Mouse (Mus musculus): ENCODE data around the gene Ebf1. TPM values are rescaled to one million over a fixed set of nuclear protein-coding genes. Genes with fewer than 3 reads are reported as not detected.

Gene Ebf1
- polyA plus RNA-seq, 1 experiment: 38.8 TPM

DNA sequence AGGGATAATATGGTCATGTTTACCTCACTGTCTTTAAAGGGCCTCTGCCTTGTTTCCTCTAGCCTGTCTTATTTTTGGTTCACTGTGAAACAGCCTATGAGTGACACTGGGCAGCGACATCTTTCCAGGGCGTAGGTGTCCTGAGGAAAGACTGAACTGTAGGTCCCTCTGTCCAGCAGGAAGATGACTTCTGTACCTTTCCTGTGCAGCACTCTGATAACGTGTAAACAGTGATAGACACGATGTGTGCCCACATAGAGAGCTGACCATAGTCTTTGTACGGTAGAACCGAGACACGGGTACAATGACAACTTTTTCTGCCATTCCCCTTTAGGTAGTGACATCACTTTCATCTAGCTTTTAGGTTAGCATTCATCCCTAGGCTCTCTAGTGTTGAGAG, 357.2 kb downstream of the Ebf1 start:
- Histone ChIP-seq H3K4me1 (ENCODE audit: control insufficient read depth, insufficient read depth, insufficient read length, low read length) (peaks cover 23% of the 10 kb centered on the region), H3K4me3 (ENCODE audit: insufficient read depth, low read depth, low read length) (no peak overlapping the region), H3K27ac (replicated peaks; ENCODE audit: low read depth, low read length) (peak overlapping the region; percentile 70)

DNA sequence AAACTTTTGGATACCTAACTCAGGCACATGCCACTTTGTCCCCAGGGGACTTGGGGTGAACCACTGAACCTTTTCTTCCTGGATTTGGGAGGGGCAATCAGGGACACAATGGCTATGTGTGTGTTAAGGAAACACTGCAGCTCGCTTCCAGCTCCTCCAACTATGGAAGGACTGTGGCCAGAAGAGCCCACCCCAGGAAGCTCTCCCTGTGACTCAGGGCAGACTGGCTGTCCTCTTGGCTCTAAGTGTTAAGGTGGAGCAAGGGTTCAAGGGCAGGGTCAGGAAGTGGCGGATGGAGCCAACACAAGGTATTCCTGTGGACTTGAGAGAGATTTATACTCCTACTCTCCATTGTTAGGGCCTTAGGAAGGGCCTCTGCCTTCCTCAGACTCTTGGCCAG, 358.0 kb downstream of the Ebf1 start:
- no peak overlapping the region for H3K4me3 ChIP-seq (ENCODE audit: insufficient read depth, low read depth, low read length)
- H3K4me1 ChIP-seq (ENCODE audit: control insufficient read depth, insufficient read depth, insufficient read length, low read length): peaks cover 27% of the 10 kb centered on the region
- peak overlapping the region; percentile 75 for H3K27ac ChIP-seq (replicated peaks; ENCODE audit: low read depth, low read length)

DNA sequence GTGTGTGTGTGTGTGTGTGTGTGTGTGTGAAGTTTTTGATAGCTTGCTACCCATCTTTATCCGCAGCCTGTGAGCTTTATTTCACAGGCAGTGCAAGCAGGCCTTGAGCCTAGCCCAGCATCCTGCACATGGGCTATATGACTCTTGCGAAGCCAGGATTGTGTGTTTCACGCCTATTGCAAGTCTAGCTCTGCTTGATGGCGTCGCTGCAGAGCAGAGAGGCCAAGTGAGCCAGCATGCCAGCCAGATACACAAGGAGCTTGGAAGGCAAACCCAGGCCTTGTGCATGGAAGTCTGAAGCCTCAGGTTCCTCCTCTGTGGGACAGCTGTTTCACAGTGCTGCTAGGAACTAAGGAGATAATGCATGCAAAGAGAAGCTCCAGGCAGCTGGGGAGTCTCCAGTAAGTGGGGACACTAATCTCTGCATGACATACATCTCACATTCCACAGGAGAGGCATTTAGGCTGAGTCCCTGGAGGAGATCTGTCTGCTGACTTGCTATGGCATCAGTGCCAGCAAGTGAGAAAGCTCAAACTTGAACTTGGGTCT, 359.2 kb downstream of the Ebf1 start:
- peaks cover 27% of the 10 kb centered on the region for H3K4me1 ChIP-seq (ENCODE audit: control insufficient read depth, insufficient read depth, insufficient read length, low read length)
- H3K27ac ChIP-seq (replicated peaks; ENCODE audit: low read depth, low read length): peak overlapping the region; percentile 75; the same call in 1 of the 2 replicates
- no peak overlapping the region for H3K4me3 ChIP-seq (ENCODE audit: insufficient read depth, low read depth, low read length)

DNA sequence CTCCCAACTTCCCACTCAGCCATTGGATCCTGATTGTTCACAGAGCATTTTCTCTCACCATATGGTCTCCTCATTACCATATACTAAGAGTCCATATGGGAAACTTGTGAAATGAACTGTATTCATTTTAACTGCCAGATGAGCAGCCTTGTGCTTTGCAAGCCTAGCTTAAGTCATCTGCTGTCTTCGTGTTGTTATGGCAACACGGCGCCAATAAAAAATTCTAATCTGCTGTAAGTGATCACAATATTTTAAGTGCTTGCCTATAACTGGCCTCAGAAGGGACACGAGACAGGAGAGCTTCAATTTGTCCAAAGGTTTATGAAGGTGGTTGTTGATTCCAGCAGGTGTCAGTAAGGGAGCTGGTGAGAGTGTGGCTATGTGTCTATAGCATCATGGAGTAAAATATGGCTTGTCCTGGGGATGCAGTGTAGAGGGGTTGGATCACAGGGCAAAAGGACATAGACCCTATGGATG, 360.8 kb downstream of the Ebf1 start:
- no peak overlapping the region for H3K27ac ChIP-seq (replicated peaks; ENCODE audit: low read depth, low read length)
- H3K4me3 ChIP-seq (ENCODE audit: insufficient read depth, low read depth, low read length): no peak overlapping the region
- H3K4me1 ChIP-seq (ENCODE audit: control insufficient read depth, insufficient read depth, insufficient read length, low read length): peaks cover 27% of the 10 kb centered on the region

DNA sequence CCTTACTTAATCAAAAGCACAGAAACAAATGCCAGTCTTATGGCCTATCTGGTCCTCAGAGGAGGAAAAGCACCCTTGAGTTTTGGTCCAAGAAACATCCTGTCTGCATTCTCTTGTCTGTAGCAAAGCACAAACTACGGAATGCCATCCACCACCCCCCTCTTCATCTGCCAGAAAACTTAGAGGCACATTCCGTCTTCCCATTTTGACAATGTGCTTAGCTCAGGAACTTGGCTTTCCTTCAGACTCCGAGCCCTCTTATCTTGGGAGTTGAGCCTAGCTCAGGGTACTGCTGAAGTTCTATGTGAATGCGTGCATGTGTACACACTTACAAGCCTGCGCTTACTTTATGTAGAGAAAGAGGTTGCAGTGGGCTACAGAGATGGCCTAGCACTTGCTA, 362.3 kb downstream of the Ebf1 start:
- peaks cover 24% of the 10 kb centered on the region for H3K4me1 ChIP-seq (ENCODE audit: control insufficient read depth, insufficient read depth, insufficient read length, low read length)
- no peak overlapping the region for H3K27ac ChIP-seq (replicated peaks; ENCODE audit: low read depth, low read length)
- no peak overlapping the region for H3K4me3 ChIP-seq (ENCODE audit: insufficient read depth, low read depth, low read length)

DNA sequence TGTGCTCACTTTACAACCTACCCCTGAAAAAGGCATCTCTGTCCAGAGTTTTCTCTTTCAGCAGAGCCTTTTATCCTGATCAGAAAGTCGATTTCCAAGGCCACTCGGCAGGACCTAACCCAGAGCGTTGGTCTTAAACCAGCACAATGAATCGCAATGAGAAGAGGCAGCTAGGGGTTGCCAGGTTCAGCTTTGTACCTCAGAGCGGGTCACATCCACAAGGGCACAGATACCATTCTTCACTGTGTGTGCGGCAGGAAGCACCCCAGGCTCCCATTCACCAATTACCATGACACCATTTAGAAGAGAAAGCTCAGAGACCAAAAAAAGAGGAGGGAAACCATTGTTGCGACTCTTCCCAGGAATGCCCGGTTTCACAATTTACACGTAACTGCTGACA, 365.1 kb downstream of the Ebf1 start:
- H3K27ac ChIP-seq (replicated peaks; ENCODE audit: low read depth, low read length): no peak overlapping the region
- H3K4me3 ChIP-seq (ENCODE audit: insufficient read depth, low read depth, low read length): no peak overlapping the region
- H3K4me1 ChIP-seq (ENCODE audit: control insufficient read depth, insufficient read depth, insufficient read length, low read length): peaks cover 15% of the 10 kb centered on the region

DNA sequence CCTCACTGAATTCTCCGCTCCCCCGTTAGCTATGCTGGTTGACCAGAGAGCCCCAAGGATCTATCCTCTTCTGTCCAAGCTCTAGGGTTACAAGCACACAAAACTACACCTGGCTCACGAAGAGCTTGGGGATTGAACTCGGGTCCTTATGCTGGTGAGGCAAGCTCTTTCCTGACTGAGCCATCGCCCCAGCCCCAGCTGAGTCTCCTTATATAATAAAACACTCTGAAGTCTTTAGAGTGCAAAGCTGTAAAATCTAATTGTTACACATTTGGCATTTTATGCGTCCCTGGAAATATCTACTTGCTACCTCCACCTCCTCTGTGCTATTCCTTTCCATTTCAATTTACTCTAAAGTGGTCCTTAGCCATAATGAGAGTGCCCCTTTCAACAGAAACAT, 366.8 kb downstream of the Ebf1 start:
- peaks cover 6% of the 10 kb centered on the region; the same call in 1 of the 2 replicates for H3K4me1 ChIP-seq (ENCODE audit: control insufficient read depth, insufficient read depth, insufficient read length, low read length)
- H3K4me3 ChIP-seq (ENCODE audit: insufficient read depth, low read depth, low read length): no peak overlapping the region
- H3K27ac ChIP-seq (replicated peaks; ENCODE audit: low read depth, low read length): no peak overlapping the region

DNA sequence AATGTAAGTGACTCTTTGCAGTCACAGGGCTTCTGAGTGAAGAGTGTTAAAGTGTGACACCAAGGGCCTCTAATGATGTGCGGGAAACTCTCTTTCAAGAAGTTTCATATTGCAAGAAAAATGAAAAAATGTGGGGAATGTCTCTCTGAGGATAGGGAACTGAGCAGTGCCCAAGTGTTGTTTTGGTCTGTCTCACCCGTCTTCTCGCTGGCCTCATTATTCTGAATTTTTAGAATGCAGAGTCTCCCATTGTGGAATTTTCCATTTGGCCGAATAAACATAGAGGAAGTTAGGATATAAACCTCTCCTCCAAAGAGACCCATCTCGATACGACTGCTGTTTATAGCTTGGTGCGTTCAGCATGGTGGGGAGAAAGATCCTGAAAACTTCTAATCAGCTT, 367.3 kb downstream of the Ebf1 start:
- H3K4me3 ChIP-seq (ENCODE audit: insufficient read depth, low read depth, low read length): no peak overlapping the region

DNA sequence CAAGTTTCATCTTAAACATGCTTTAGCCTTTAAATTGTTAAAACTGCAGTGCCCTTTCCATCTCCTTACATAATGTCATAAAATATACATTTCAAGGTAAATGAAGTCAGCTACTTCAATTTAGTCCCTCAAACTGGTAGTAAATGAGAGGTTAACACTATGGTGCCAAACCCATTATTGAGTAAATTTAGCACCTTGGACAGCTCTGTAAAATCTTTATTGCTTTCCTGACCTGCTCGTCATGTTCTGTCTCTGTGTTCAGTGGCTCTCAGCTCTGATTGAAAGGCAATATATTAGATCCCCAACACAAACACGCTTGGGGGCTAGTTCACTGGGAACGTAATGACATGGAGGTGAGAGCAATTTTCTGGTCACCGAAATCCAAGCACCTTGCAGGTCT, 370.7 kb downstream of the Ebf1 start:
- H3K4me1 ChIP-seq (ENCODE audit: control insufficient read depth, insufficient read depth, insufficient read length, low read length): no peaks in the 10 kb centered on the region
- no peak overlapping the region for H3K4me3 ChIP-seq (ENCODE audit: insufficient read depth, low read depth, low read length)
- H3K27ac ChIP-seq (replicated peaks; ENCODE audit: low read depth, low read length): no peak overlapping the region

More for the DNA sequence above, 367.3 kb downstream of the Ebf1 start:
- Histone ChIP-seq H3K27ac (replicated peaks; ENCODE audit: low read depth, low read length) (0 out of 2 replicates have a peak overlapping the region, but pooled peaks have one; percentile 16), H3K4me1 (ENCODE audit: control insufficient read depth, insufficient read depth, insufficient read length, low read length) (peaks cover 3% of the 10 kb centered on the region; the same call in 1 of the 2 replicates)

DNA sequence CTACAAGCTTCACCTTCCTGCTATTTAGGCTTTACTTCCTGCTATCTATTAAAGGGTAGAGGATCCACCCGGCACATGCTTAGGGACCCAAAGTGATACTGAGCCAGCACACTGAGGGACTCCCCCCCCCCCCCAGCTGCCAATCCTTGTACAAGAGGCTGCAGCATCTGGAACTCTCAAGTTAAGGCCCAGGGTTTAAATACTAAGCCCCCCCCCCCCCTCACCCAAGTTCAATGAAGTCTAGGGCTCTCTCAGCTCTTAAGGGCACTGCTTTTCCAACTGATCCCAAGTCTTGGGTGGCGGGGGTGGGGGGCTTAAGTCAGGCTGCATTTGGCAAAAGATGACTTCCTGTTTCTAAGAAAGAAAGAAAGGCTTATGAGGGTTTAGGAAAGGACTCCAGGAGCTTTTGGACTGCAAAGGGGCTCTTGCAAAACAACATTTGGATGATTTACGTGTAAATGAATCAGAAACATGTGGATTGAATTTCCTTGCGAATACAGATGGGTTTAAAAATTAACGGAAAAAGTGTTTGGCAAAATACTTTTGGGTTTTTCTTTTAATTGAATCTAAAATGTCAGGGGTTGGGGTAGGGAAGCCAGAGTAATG, 385.7 kb downstream of the Ebf1 start:
- no peak overlapping the region for H3K4me3 ChIP-seq (ENCODE audit: insufficient read depth, low read depth, low read length)
- no peak overlapping the region for H3K27ac ChIP-seq (replicated peaks; ENCODE audit: low read depth, low read length)
- peaks cover 6% of the 10 kb centered on the region for H3K4me1 ChIP-seq (ENCODE audit: control insufficient read depth, insufficient read depth, insufficient read length, low read length)

DNA sequence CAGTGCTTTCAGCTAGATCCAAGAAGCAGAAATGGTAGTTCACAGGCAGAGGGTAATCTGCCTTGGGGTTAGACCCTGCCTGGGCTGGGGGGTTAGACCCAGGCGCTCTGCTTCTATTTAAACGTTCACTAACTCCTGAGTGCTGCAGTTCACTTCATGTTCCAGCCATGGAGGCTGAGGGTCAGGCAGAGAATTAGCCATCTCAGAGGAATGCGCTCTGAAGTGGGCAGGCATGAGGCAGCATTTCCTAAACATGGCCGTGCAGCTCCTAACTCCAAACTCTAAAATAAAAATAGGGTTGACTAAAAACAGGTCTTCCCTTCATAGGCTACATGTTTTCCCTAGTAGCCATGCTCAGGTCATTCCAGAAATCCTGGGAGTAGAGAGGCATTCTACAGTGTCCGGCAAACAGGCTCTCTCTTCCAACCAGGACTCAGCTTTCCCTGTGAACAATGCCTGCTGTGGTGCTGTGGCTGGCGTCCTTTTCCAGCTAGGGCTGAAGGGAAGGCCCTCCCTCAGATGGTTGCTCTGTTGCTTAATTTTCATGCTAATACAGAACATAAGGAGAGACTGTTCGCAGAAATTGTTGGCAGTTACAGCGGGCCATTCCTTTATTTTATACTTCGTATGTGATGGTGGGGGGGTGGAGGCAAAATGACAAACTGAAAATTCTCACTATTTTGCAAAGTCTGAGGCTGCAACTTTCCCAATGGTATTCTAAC, 386.8 kb downstream of the Ebf1 start:
- peak overlapping the region; percentile 24 for H3K27ac ChIP-seq (replicated peaks; ENCODE audit: low read depth, low read length)
- no peak overlapping the region for H3K4me3 ChIP-seq (ENCODE audit: insufficient read depth, low read depth, low read length)

DNA sequence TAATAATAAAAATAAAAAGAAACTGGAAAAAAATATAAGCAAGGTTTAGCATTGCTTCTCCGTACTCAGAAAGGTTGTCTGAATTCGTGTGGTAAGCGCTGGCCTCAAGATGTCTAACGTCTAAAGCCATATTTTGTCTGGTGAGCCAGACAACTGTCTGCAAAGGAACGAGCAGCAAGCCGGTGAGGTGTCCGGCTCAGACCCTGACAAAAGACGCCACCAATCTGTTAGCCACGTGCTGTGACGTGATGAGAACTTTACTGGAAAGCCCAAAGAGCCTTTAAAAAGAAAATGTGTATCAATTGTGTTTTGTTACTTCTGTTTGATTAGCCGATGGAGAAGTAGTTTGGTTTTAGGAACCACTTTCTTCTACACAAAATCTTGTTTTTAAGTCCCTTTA, 390.2 kb downstream of the Ebf1 start:
- no peak overlapping the region for H3K4me3 ChIP-seq (ENCODE audit: insufficient read depth, low read depth, low read length)
- H3K4me1 ChIP-seq (ENCODE audit: control insufficient read depth, insufficient read depth, insufficient read length, low read length): peaks cover 3% of the 10 kb centered on the region

More for the DNA sequence above, 386.8 kb downstream of the Ebf1 start:
- H3K4me1 ChIP-seq (ENCODE audit: control insufficient read depth, insufficient read depth, insufficient read length, low read length): peaks cover 6% of the 10 kb centered on the region

DNA sequence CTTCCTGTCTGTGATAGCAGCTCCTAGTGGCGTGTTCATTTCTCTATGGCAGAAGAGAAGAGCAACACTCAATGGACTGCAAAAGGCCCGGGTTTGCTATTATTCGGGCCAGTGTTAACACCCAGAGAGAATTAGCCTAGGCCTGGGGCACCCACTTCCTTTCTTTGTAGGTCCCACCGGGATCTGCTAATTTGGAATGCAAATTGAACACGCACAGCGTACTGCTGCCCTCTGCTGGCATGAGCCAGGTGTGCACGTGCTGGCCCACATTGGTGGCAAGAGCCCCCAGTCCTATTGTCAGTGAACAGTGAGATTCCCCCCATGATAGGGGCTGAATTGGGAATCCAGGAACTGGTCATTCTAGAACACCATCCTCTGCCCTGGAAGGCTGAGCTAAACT, 391.0 kb downstream of the Ebf1 start:
- Histone ChIP-seq H3K4me1 (ENCODE audit: control insufficient read depth, insufficient read depth, insufficient read length, low read length) (peaks cover 3% of the 10 kb centered on the region), H3K27ac (replicated peaks; ENCODE audit: low read depth, low read length) (no peak overlapping the region), H3K4me3 (ENCODE audit: insufficient read depth, low read depth, low read length) (no peak overlapping the region; the same call in 1 of the 2 replicates)

More for the DNA sequence above, 390.2 kb downstream of the Ebf1 start:
- H3K27ac ChIP-seq (replicated peaks; ENCODE audit: low read depth, low read length): no peak overlapping the region

DNA sequence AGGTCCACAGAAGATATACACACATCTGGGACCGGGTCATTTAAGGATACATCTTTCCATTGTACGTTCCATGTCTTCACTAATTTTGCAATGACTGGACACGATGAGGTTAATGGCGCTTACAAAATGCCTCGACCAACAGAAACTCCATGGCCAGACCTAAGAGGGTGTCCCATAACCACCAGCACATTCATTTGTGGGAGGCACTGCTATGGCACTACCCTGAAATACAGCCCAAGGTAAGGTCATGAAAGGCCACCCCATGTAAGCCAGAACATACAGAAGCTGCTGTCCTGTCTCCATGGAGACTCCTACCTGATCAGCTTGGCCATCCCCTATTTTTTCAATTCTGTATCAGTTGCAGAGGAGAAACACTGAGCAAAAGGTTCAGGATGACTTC, 391.6 kb downstream of the Ebf1 start:
- no peak overlapping the region; the same call in 1 of the 2 replicates for H3K27ac ChIP-seq (replicated peaks; ENCODE audit: low read depth, low read length)
- peaks cover under 1% of the 10 kb centered on the region; the same call in 1 of the 2 replicates for H3K4me1 ChIP-seq (ENCODE audit: control insufficient read depth, insufficient read depth, insufficient read length, low read length)
- no peak overlapping the region for H3K4me3 ChIP-seq (ENCODE audit: insufficient read depth, low read depth, low read length)

DNA sequence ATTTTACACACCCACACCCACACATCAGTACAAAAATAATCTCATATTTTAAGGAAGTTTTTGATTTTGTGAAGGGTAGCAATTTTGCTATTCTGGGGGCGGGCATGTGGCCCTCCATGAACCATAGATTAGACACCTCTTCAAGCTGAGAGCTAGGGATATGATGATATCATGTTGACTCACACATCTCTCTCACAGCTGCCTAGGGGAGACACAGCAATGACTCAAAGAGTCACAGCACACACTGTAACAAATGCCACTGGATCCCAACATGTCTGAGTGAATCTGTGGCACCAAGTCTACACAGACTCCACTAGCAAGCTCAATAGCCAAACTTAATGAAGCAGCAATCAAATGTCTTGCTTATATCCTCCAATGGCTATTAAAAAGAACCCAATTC, 395.0 kb downstream of the Ebf1 start:
- Histone ChIP-seq H3K27ac (replicated peaks; ENCODE audit: low read depth, low read length) (no peak overlapping the region), H3K4me1 (ENCODE audit: control insufficient read depth, insufficient read depth, insufficient read length, low read length) (no peaks in the 10 kb centered on the region), H3K4me3 (ENCODE audit: insufficient read depth, low read depth, low read length) (no peak overlapping the region)

Data from brown adipose tissue, adult 24 weeks (tissue).